Mouse (Mus musculus) gastrocnemius, postnatal 4 days (tissue): Measurements from ENCODE around the gene Tnfaip3. TPM values are rescaled to one million over a fixed set of nuclear protein-coding genes. Genes with fewer than 3 reads are reported as not detected.

Experiments
- DNase-seq, 2 experiments: peaks; one replicate each; pipeline ENCODE4 v3.0.0; 2021 to 2022; ENCODE audit warnings: low spot score in 2 of 2, mixed read lengths in 2 of 2
- total RNA-seq, 2 experiments: library from RNA; stranded (reverse); gene quantifications; 2 replicates each; pipeline ENCODE4 v1.2.3; 2021

Tnfaip3 gene
- total RNA-seq, 2 experiments from 2014 or later: 9.5 to 9.7 TPM

DNA sequence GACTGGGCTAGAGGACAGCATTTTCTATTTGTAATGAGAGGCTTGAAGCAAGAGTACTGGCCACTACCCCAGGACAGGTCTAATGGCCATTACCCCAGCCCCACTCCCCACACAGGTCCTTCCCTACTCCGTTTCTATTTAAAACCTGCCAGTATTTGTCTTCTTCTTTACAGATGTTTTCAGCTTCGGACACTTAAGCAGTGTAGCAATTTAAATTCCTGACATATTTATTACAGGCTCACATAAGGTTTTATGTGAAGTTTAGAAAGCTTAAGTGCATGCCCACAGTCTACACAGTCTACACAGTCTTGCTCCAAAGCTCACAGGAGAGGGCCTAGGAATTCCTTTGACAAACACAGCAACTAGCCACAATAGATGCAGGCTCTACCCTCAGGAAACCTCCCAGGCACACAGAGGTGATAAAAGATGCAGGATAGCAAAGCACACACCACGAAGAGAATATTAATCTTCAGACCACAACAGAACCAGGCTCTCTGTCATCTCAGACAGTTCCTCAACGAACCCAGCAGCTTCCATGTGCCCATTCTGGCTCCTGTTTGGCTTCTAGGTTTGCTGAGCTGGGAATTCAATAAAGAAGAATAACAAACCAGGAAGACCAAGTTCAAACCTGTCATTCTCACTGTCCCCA, 1.5 kb upstream of the Tnfaip3 start:
- DNase-seq: no peak

DNA sequence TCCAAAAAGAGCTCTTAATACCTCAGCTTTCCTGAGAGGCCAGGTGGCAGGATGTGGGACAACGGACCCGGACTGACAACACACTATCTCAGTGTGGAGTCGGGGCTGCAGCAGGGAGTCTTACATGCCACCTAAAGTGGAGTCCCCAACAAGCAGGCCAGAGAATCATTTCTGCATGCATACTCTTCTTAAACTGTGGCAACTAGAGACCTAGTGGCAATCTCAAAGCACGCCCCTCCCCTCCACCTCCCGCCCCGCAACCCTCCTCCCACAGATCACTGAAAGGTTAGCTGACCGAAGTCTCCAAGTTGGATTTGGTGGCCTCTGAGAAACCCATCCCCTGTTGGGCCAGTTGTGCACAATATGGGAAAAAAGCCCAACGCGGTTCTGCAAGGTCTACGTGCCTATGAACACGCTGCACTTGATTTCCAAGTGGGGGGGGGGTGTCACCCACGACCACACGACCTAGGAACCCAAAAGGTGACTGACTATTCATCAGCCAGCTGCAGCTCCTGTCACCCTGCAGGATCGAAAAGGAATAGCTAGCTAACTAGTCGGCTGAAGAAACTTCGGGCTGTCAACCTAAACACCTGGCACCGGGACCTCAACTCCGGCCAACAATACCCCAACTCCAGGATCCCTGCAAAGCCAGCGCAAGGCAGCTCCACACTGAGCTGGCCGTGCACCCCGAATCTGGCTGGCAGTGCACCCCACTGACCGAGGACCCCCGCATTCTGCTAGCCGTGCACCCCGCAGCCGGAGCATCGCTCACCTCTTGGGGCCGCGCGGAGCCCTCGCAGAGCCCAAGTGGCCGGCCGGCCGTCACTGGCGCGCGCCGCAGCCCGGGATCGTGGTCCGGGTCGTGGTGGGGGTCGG, 838 bp downstream of the Tnfaip3 start:
- DNase-seq: peak in 1 of 2 experiments; percentile 15

DNA sequence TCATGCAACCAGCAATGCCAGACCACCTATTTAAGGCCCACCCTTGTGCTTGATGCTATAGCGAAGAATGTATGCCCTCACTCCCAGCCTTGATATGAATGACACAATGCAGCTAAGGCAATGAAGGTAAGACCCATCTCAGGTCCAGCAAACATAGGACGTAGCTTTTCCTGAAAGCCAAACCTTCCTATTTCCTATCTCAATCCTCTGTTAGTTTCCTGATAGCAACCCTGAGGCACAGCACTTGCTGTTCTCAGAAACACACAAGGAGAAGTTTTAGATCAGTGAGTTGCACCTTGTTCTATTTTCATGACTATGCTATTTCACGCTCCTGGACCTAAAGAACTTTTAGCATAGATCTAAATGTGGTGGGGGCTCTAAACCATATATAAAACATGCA, 2.1 kb downstream of the Tnfaip3 start:
- DNase-seq: no peak

DNA sequence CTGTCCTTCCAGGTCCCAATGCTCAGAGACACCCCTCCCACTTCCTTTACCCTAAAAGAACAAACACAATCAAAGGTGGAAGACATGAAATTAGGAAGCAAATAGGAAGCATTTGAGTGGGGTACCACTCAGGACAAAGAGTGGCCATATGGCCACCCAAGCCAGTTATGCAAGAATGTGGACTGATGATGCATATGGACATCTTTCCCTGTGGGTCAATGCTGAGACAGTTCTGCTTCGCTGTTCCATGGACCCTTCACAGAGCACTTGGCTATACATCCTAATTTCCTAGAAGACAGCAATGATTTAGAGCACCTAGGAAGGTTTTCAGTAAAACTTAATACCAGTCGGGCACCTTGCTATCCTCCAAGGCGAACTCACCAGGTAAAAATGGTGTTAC, 2.8 kb downstream of the Tnfaip3 start:
- DNase-seq: no peak

DNA sequence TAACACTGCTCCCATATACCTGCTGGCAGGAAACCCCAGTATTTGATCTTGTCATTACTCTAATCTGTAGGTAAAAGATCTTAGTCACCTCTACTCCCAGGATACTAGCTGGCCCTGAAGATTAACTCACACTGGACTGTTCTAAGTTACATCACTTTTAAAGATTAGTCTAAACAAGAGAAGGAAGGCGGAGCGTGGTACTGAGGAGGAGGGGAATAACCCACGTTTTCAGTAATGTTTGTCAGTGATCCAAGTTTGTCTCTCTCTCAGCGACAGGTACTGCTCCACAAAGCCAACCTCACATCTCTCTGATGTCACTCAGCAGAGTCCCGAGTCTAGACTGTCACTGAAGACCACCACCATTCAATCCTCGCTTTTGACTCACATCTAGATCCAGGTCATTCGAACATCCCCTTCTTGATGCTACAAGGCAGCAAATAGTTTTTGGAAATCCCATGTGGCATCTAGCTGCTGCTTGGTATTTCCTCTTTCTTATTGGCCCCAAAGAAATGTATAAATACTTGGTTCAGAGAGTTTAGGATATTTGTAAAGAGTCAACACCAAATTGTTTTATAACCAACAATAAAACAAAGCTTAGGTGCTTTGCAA, 3.5 kb downstream of the Tnfaip3 start:
- DNase-seq: no peak

DNA sequence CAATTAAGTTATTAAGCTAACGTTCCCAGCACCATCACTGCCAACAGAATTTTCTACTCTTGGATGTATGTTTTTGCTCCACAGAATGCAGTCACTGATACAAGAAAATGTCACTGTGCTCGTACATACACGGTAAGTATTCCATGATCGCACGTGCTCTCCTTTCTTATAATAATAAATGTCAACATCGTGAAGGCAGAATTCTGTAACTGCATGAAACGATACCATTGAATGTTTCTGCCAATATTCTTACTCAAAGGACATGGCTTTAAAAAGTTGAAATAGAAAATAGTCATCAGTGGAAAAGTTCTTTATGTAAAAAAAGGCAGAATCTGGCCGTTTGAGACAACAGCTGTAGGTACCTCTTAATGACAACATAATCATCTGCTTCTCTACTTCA, 5.0 kb downstream of the Tnfaip3 start:
- DNase-seq: no peak

DNA sequence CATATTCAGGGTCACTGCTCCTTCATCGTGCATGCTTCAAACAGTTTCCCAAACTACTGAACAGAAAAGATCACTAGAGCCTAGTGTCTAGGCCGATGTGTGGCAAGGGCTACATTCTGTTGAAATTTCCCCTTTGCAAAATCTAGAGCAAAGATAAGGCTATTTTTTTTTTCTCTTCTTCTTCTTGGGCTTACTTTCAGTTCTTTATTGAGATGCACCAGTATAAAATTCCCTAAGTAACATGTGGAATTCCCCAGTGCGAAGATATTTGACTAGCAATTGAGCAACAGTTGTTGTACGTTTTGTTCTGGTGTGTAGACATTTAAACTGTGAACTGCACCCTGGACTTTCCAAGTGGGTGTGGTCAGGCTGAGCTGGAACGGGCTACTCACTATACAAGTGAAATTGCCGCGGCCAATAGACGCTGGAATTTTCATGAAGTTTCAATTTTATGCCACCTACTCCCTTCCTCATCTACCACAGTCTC, 6.2 kb downstream of the Tnfaip3 start:
- no peak for DNase-seq

DNA sequence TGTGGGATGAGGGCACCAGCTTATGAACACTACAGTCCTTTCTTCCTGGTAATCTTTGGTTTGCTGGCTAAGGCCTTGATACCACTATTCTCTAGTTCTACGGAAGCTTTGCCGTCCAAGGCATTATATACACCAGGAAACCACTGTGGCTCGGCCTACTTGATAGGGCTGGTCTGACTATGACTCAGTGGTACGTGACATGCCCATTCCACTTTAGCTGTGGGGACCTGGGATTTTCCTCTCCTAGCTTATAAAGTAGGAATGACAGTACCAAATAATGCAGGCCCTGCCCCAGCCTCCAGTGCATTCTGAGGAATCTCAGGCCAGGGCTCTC, 6.9 kb downstream of the Tnfaip3 start:
- no peak for DNase-seq

DNA sequence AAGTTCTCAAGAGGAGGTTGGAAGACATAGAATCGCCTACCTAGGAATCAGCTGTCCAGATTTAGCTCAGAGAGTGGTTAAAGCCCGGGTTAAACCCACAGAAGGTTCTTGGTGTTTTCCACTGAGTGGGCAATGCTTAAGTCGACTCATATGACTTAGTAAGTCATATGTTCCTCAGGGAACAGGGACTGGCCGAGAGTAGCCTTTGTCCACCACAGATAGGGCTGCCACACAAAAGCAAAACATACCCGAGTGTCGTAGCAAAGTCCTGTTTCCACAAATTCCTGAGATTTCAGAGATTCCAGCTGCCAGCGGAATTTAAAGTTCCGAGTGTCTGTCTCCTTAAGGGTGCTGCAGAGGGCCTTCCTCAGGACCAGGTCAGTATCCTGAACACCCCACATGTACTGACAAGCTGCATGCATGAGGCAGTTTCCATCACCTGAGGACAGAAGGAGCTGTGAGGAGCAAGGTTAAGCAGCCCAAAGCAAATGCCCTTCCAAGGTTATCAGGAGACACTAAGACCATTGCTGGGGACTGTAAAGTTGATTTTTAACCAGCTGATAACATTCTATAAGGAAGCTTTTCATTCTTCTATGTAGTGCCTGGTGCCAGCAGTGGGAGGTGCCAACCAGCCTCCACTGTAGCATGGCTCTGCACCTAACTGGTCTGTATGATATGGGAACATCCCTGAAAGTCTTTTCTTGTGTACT, 7.4 kb downstream of the Tnfaip3 start:
- DNase-seq: no peak

DNA sequence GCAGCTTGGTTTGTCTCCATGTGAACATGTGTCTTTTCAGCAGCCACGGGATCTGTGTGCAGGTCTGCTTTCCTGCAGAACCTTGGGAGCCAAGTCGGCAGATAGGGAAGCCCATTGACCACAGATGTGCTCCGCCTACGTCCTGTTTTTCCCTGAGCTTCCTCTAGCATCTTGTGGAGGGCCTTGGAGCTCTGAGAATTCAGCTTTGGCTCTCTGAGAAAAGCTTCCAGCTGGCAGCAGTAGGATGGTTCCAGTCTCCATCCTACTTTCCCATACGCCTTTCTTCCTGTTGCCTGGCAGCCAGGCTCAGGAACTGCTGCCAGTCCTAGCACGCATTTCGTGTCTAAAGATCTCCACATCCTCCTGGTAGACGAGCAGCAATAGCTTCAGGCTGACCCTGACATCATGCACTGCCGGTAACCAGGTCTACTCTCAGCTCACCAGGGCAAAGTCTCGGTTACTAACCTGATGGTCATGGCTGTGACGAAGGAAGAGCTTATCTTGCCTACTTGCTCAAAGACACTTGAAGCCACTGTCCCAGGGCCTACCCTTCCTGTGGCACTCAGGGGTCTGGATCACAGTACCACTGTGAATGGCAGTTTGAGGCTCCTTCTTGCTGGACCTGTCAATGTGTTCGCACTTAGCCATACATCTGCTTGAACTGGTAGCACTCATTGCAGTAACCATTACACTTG, 13.2 kb downstream of the Tnfaip3 start:
- DNase-seq: no peak

DNA sequence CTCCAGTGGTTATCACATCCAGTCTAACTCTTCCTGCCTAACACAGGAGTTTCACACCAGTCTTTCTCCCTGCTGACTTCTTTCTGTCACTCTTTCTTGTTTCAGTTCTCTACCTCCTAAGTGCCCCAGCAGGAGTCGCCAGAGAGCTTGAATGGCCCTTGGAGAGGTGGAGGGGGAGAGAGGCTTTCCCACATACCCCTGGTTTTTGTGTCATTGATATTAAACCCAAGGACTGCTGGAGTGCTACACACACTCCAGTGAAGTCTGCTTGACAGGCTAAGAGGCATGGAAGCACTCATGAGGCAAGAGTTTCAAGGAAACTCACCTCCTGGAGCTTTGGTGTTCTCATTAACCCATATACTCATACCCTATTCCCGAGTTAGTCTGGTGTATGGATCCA, 16.0 kb downstream of the Tnfaip3 start:
- DNase-seq: no peak

DNA sequence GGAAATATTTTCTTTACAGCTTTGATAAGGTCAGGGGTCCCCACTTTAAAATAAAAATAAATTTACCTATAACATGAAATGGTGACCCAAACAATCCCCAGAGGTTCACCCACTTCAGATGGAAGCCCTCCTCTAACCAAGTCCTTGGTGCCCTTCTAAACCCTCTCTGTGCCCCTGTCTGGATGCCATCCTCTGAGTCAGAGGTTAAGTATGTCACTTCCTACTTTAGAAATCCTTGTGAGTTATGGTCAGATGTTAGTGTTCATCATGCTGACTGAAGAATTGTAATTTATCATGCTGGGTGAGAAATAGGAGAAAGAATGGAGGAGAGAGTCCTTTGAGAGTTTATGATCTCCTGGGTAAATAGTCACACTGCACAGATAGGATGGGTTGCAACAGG, 19.1 kb downstream of the Tnfaip3 start:
- no peak for DNase-seq

DNA sequence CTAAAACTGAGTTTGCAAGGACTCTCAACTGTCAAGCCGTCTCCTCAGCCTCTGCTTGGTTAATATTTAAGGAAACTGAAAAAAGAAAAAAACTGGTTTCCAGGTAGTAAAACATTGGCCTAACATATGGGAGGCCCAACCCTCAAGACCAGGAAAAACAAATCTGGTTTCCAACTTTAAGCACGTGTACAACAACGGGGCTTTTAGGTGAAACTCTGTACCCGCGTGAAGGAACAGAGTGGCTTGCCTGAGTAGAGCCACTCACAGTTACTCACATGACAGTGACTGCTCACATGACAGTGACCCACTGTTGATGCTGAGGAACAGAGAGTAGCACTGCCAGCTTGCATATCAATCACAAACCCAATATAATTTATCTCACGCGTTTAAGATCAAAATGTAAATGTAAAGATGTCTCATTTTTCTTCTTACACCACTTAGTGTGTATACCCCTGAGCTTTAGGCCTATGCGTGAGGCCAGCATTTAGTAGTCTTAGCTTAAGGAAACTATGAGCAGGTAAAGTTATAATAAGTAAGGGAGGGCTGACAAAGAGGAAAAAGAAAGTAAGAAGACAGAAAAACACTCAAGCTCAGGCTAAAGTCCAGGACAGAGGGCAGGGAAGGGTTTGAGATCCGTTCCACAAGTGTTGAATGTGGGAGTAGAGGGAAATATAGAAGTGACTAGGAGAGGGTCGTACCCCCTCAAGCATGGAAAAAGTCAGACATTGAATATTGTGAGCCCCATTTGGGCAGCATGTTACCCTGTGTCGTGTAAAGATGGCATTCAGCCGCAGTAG, 19.8 kb downstream of the Tnfaip3 start:
- DNase-seq: no peak

DNA sequence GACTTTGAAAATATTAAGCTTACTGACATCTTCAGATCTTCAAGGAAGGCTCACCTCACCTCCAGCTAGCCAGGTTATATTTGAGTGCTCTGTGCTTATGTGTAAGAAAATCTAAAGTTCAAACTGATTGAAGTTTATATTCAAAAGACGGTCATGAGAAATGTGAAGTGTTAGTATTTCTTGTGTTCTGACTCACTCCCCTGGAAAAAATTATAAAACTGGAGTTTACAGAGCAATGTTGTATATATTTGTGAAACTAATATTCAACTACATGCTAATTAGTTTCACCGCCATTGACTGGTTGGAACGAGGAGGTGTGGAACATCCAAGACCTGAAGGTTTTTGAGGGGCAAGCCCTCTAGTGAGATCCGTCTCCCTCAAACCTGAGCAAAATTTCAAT, 22.5 kb downstream of the Tnfaip3 start:
- DNase-seq: no peak

DNA sequence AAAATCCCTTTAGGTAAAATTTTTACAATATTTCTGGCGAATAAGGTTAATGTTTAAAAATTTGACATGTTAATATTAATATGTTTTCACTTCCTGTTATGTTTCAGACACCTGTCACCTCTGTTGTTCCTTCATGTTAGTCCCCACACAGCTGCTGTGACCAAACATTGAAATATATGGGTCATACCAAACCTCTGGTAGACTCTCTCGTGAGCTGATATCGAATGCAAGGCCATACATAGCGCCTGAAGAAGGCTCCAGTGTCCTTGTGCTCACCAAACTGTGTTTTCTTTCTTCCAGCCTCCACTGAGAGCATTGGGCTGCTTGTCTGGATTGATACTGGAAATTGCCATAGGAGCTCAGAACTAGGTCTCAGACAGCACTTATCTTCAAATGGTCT, 24.4 kb downstream of the Tnfaip3 start:
- no peak for DNase-seq

DNA sequence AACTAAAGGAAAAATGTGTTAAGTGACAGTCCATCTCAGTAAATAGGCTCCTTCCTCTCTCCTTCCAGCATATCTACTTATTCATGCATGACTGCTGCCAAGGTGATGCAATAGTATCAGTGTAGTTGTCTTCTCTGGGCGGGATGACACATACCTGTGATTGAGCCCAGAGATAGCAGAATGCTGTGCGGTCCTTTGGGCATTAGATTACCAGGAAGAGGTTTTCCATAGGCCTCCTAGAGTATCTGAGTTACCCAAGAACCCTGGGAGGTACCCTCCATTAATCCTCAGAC, 27.6 kb downstream of the Tnfaip3 start:
- no peak for DNase-seq

DNA sequence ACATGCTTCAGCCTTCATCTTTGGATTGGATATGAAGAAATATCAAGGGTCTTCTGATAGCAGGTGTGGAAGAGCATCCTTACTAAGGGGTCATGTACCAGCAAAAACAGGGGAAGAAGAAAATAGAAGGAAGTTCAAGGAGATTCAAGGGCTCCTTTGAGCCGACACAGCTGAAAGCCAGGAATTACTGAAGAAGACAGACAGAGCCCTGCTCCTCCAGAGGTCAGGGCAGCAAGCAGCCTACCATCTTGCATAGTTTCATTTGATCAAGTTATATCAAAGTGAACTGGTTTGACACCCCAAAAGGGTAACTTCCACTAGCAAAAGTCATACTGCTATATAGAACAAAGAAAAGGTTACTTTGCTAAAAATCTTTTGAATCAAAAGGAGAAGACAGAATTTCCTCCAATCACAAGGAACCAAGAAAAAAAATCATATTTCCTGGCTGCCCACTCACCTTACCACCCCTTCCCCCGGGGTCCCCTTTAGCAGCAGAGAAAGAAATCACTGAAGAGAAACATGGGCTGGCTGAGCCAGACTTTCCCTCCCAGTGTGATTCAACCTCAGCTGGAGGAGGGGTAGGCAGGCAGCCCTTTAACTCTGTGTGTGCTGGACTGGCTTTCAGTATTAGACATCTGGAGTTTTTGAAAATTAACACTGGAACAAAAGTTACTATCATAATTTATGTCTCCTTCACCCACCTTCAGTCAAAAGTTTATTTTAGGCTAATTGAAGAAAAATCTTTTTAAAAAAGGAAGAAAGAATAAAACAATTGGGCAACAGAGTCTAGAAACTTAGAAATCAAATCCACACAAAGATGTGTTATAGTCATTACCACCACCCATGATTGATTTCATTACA, 28.2 kb downstream of the Tnfaip3 start:
- DNase-seq: no peak

DNA sequence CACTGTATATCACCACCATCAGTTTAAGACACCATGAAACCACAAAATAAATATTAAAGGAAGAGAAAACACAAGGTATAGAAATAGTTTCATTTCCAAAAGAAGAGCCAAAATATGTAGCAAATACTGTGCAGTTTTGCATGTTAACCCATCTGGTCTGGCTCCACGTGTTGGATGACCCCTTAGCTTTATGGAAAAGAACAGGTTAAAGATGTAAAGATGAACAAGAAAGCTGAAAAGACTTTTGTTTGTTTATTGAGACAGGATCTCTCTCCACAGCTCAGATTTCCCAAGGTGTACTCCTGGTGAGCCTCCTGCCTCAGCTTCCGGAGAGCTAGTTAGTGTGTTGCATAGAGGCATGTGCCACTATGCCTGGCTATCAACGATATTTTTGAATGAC, 29.9 kb downstream of the Tnfaip3 start:
- no peak for DNase-seq

DNA sequence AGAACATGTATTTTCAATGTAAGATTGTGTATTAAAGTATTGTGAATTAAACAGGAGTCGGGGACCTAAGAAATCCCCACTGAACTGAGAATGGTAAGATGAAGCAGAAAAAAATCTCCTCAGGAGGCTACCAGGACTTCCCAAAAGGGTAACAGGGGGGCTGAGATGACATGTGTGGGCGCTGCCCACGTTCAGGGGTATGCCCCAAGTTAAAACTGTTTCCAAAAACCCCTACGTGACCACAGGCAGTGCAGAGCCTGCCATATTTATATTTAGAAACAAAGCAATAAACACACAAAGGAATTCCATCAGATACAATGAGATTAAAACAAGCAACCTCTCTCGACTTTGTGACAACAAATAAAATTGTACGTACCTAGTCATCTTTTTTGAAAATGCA, 31.9 kb downstream of the Tnfaip3 start:
- no peak for DNase-seq

DNA sequence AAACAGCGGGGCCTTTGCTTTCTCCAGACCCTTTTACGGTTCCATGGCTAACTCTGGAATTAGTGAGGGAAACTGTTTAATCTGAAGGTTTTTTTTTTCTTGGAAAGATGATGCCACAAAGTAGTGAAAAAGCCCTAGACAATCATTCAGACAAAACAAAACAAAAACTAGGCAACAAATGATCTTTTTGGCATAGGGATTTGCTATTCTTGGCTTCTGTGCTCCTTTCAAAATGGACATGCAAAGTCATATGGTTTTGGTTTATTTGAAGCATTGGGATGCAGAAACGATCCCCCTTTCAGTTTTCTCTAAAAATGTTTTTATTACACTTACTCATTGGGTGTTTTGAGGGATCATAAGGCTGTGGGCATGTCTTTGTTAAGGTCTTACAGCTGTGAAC, 41.0 kb downstream of the Tnfaip3 start:
- DNase-seq: no peak
